Mouse (Mus musculus) midbrain, embryonic 15.5 days (tissue): ENCODE measurements around the gene Wnk1. TPM values are rescaled to one million over a fixed set of nuclear protein-coding genes. Genes with fewer than 3 reads are reported as not detected.

ENCODE experiments used
- ATAC-seq: fragments of 200-750 bp; cut with Nextera tagmentation; replicated peaks from 2 replicates; pipeline ENCODE4 v1.8.0; 2017; ENCODE audit warnings: moderate TSS enrichment
- H3K27ac ChIP-seq: fragments of 300-500 bp; sonication (generic); 2 replicates; pipeline ENCODE4 v1.5.1; 2015; ENCODE audit warnings: mild to moderate bottlenecking, inconsistent platforms
- H3K27me3 ChIP-seq: fragments of 300-500 bp; sonication (generic); replicated peaks from 2 replicates; pipeline ENCODE4 v1.6.1; 2015; ENCODE audit warnings: inconsistent platforms
- H3K36me3 ChIP-seq: fragments of 300-500 bp; sonication (generic); replicated peaks from 2 replicates; pipeline ENCODE4 v1.6.1; 2015; ENCODE audit warnings: inconsistent platforms
- H3K4me1 ChIP-seq: fragments of 300-500 bp; sonication (generic); 2 replicates; pipeline ENCODE4 v1.6.1; 2015; ENCODE audit warnings: inconsistent platforms
- H3K4me2 ChIP-seq: fragments of 300-500 bp; sonication (generic); 2 replicates; pipeline ENCODE4 v1.6.1; 2015; ENCODE audit warnings: inconsistent platforms, mild to moderate bottlenecking, moderate library complexity
- H3K4me3 ChIP-seq: fragments of 300-500 bp; sonication (generic); 2 replicates; pipeline ENCODE4 v1.5.1; 2015; ENCODE audit warnings: mild to moderate bottlenecking, inconsistent platforms
- H3K9ac ChIP-seq: fragments of 300-500 bp; sonication (generic); 2 replicates; pipeline ENCODE4 v1.6.1; 2015; ENCODE audit warnings: mild to moderate bottlenecking, inconsistent platforms
- H3K9me3 ChIP-seq: fragments of 300-500 bp; sonication (generic); 2 replicates; pipeline ENCODE4 v1.6.1; 2016; ENCODE audit warnings: inconsistent platforms
- WGBS: fragments of 180-500 bp; shearing (Covaris S2); methylation state at CpG from one replicate; pipeline ENCODE4 v1.1.7; 2015; ENCODE audit warnings: mixed read lengths; 5-methylcytosine and 5-hydroxymethylcytosine counted together
- polyA plus RNA-seq: library from polyadenylated mRNA; unstranded; fragments of >200 nt; fragmentation: Nextera tagmentation; extraction: Ambion mirVana; gene quantifications from 2 replicates; pipeline ENCODE4 v1.2.1, GENCODE M21; 2015

Wnk1 gene
- polyA plus RNA-seq, 1 experiment from 2014 or later = 50.8 TPM

DNA sequence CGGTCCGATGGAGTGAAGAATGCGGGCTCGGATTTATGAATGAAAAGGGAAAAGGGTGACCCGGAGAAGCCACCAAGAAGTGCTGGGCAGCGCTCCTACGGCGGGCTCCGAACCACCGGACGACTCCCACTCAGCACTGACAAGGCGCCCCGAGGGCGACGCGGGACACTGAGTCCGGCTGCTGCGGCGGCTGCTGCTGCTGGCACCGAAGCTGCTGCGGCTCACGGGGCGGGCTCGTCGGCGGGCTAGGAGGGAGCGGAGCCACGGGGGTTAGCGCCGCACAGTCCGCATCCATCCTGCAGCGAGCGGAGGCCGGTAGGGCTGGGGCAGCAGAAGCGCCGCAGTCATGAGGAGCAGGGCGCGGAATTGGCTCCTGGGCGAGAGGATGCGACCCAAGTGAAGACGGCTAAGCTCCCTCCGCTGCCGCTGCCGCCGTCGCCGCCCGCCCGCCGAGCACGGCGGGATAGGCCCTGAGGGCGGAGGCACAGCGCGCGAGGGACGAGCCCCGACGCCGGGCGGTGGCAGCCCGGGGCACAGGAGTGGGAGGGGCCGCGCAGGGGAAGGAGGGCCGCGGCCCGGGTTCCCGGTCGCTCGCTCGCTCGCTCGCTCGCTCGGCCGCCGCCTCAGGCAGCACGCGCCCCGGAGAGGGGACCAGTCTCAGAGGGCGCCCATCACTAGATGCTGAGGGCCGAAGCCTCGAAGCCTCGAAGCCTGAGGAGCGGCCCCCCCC is 671 bp downstream of the Wnk1 start:
- Histone ChIP-seq H3K9me3 (no peaks in the 10 kb centered on the region), H3K4me2 (peak overlapping the region; percentile 89), H3K27ac (peak overlapping the region; percentile 97), H3K4me3 (peak overlapping the region; percentile 82), H3K9ac (peak overlapping the region; percentile 78), H3K27me3 (no peaks in the 10 kb centered on the region), H3K36me3 (no peaks in the 10 kb centered on the region), H3K4me1 (peaks cover 32% of the 10 kb centered on the region)
- ATAC-seq = peak; percentile 38
- under 1% methylated on average over 81 of the region's 85 CpGs for WGBS

DNA sequence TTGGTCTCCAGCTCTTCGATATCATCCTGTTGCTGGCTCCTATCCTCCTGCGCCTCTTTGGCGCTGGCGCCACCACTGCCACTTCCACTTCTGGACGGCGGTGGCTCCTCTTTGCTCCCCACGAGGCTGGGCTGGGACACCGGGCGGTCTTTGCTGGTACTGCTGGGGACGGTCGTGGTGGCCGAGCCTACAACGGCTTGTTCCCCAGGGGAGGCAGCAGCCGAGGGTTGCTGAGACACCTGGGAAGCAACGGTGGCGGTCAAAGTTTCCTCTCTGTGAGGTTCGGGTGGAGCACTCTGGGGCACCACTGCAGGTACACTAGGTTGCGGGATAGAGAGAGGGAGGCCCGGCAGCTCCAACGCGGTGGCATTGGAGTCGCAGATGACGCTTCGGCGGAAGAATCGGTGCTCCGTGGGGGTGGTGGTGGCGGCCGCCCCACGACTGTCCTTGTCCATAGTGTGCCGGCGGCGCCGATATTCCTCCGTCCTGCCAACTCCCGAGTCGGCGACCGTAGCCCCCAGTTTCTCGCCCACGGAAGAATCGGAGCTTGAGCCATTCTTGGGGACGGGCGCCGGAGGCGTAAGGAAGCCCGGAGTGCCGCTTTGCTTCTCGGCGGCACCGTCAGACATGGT is 1.4 kb downstream of the Wnk1 start:
- peak overlapping the region; percentile 97 for H3K27ac ChIP-seq
- H3K4me3 ChIP-seq = peak overlapping the region; percentile 82
- ATAC-seq = 0 out of 2 replicates have a peak, but pooled peaks have one; percentile 2
- under 1% methylated on average over 51 of the region's 51 CpGs for WGBS
- H3K4me1 ChIP-seq = peaks cover 37% of the 10 kb centered on the region
- H3K27me3 ChIP-seq = no peaks in the 10 kb centered on the region
- H3K9ac ChIP-seq = peak overlapping the region; percentile 78
- no peaks in the 10 kb centered on the region for H3K9me3 ChIP-seq
- H3K4me2 ChIP-seq = peak overlapping the region; percentile 89
- H3K36me3 ChIP-seq = no peaks in the 10 kb centered on the region

- H3K27me3 ChIP-seq = no peaks in the 10 kb centered on the region
- H3K27ac ChIP-seq = no peak overlapping the region
- H3K36me3 ChIP-seq = no peaks in the 10 kb centered on the region
- no peak overlapping the region for H3K4me3 ChIP-seq
- H3K9me3 ChIP-seq = no peaks in the 10 kb centered on the region
- H3K4me2 ChIP-seq = no peak overlapping the region
- H3K9ac ChIP-seq = no peak overlapping the region
- no peaks in the 10 kb centered on the region for H3K4me1 ChIP-seq
- no peak for ATAC-seq
These were observed 13.9 kb downstream of the Wnk1 start for GRCm38 (mm10) chr6:120024577-120024976.

GRCm38 (mm10) chr6:120023746-120024145 is 14.7 kb downstream of the Wnk1 start:
- 83% methylated on average over 1 of the region's 1 CpGs for WGBS
- no peak for ATAC-seq

DNA sequence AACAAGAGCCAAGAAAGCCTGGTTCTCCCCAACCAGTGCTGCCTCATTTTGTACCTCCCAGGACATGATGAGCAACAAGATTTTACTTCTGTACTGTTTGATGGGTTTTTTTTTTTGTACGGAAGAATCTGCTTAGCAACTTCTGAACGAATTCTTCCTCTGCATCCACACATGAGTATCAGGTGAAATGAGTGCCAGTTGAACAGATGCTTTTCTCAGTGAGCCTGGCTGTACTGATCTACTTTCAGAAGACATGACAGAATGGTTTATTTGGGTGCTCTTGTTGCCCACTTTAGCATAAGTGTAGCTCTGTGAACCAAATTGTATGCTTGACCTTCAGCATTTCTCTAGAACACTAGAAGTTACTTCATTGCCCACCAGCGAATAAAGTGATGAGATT is 16.4 kb downstream of the Wnk1 start:
- H3K9ac ChIP-seq = no peak overlapping the region
- H3K4me1 ChIP-seq = peaks cover 4% of the 10 kb centered on the region; the same call in 1 of the 2 replicates
- ATAC-seq = no peak
- H3K27me3 ChIP-seq = no peaks in the 10 kb centered on the region
- H3K4me3 ChIP-seq = no peak overlapping the region
- H3K27ac ChIP-seq = no peak overlapping the region
- 97% methylated on average over 3 of the region's 3 CpGs for whole genome bisulfite sequencing
- no peaks in the 10 kb centered on the region for H3K9me3 ChIP-seq
- H3K4me2 ChIP-seq = no peak overlapping the region
- no peaks in the 10 kb centered on the region for H3K36me3 ChIP-seq

More at GRCm38 (mm10) chr6:120023746-120024145, 14.7 kb downstream of the Wnk1 start:
- Histone ChIP-seq H3K9me3 (no peaks in the 10 kb centered on the region), H3K4me2 (no peak overlapping the region), H3K9ac (no peak overlapping the region), H3K36me3 (no peaks in the 10 kb centered on the region), H3K4me3 (no peak overlapping the region), H3K27ac (no peak overlapping the region), H3K4me1 (peaks cover 4% of the 10 kb centered on the region; the same call in 1 of the 2 replicates), H3K27me3 (no peaks in the 10 kb centered on the region)

DNA sequence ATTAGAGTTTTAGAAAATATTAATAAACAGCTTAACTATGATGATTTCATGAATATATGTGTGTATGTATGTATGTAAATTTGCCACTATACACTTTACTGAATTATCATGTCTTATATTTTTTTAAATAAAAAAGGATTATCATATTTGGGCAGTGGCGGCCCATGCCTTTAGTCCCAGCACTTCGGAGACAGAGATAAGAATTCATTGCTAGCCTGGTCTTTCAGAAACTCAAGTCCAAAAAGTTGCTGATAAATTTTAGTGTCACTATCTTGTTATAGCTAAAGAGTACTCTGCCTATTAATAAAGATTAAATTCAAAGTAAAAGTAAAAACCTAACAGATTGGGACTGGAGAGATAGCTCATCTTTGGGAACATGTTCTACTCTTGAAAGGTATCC is 18.8 kb downstream of the Wnk1 start:
- WGBS = 94% methylated on average over 2 of the region's 2 CpGs

DNA sequence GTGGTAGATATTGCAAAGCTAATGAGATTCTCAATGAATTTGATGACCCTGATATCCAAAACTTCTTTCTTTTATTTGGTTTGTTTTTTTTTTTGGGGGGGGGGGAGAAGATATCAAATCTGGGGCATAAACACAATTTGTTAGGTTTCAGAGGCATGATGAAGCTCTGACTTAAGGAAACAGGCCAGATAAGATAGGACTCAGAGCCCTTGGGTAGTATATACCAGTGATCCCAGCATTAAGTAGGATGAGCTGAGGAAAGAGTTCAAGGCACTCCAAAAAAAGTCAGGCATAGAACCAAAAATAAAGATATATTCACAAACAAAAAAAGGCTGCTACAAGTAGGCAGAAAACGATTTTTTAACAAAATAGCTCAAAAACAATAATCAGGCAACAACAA is 25.3 kb downstream of the Wnk1 start:
- no peak overlapping the region for H3K9ac ChIP-seq
- H3K27ac ChIP-seq = no peak overlapping the region
- H3K4me3 ChIP-seq = no peak overlapping the region
- ATAC-seq = no peak
- WGBS = 93% methylated on average over 1 of the region's 1 CpGs
- H3K9me3 ChIP-seq = no peaks in the 10 kb centered on the region
- no peaks in the 10 kb centered on the region for H3K4me1 ChIP-seq
- no peak overlapping the region for H3K4me2 ChIP-seq
- no peaks in the 10 kb centered on the region for H3K27me3 ChIP-seq
- no peaks in the 10 kb centered on the region for H3K36me3 ChIP-seq

More for the DNA sequence above, 18.8 kb downstream of the Wnk1 start:
- Histone ChIP-seq H3K4me1 (peaks cover 4% of the 10 kb centered on the region; the same call in 1 of the 2 replicates), H3K9ac (no peak overlapping the region), H3K9me3 (no peaks in the 10 kb centered on the region), H3K27ac (no peak overlapping the region), H3K36me3 (no peaks in the 10 kb centered on the region), H3K4me3 (no peak overlapping the region), H3K4me2 (no peak overlapping the region), H3K27me3 (no peaks in the 10 kb centered on the region)
- no peak for ATAC-seq

DNA sequence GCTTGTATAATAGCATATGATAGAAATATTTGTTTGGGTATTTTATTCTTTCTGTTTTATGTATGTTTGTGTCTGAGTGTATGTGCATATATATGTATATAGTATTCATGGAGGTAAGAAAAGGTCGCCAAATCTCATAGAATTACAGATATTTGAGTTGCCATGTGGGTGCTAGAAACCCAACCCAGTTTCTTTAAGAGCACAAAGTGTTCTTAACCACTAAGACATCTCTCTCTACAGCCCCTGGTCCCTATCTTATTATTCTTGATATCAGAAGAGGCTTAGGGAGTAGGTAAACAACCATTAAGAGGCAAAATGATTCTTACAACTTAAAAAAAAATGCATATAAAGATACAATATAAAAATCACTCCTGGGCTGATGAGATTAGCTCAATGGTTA is 27.0 kb downstream of the Wnk1 start:
- H3K9me3 ChIP-seq = no peaks in the 10 kb centered on the region
- no peaks in the 10 kb centered on the region for H3K4me1 ChIP-seq
- H3K4me2 ChIP-seq = no peak overlapping the region
- H3K27ac ChIP-seq = no peak overlapping the region
- no peak overlapping the region for H3K4me3 ChIP-seq
- H3K36me3 ChIP-seq = no peaks in the 10 kb centered on the region
- 95% methylated on average over 1 of the region's 1 CpGs for WGBS
- no peaks in the 10 kb centered on the region for H3K27me3 ChIP-seq
- ATAC-seq = no peak
- no peak overlapping the region for H3K9ac ChIP-seq

GRCm38 (mm10) chr6:120011001-120011400 is 27.5 kb downstream of the Wnk1 start:
- ATAC-seq = no peak
- no peaks in the 10 kb centered on the region for H3K4me1 ChIP-seq
- H3K9ac ChIP-seq = no peak overlapping the region
- WGBS = 79% methylated on average over 1 of the region's 1 CpGs
- no peaks in the 10 kb centered on the region for H3K9me3 ChIP-seq
- no peak overlapping the region for H3K4me3 ChIP-seq
- no peak overlapping the region for H3K4me2 ChIP-seq
- H3K36me3 ChIP-seq = no peaks in the 10 kb centered on the region
- no peaks in the 10 kb centered on the region for H3K27me3 ChIP-seq
- no peak overlapping the region for H3K27ac ChIP-seq

GRCm38 (mm10) chr6:120010535-120010934 is 27.9 kb downstream of the Wnk1 start:
- ATAC-seq = no peak
- Histone ChIP-seq H3K27me3 (no peaks in the 10 kb centered on the region), H3K4me1 (no peaks in the 10 kb centered on the region), H3K4me3 (no peak overlapping the region), H3K4me2 (no peak overlapping the region), H3K36me3 (no peaks in the 10 kb centered on the region), H3K9ac (no peak overlapping the region), H3K27ac (no peak overlapping the region), H3K9me3 (no peaks in the 10 kb centered on the region)

DNA sequence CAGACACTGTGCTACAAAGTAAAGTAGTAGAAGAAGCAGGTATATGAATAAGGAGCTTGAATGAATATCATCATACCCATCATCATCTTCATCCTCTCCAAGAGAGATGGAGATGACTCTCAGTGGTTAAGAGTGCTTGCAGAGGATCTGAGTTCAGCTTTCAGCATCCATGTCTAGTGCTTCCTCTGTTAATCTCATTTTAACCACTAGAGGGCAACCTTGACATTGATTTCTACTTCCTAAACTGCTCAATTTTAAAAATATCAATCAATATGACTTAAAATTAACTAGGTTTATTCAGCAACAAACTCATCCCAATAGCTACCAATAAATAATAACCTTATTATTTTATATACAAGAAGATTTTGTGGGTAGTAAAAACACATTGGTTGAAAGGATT is 36.8 kb downstream of the Wnk1 start:
- H3K4me2 ChIP-seq = no peak overlapping the region
- H3K4me1 ChIP-seq = no peaks in the 10 kb centered on the region
- no peaks in the 10 kb centered on the region for H3K9me3 ChIP-seq
- no peak for ATAC-seq
- H3K9ac ChIP-seq = no peak overlapping the region
- no peaks in the 10 kb centered on the region for H3K36me3 ChIP-seq
- no peaks in the 10 kb centered on the region for H3K27me3 ChIP-seq
- no peak overlapping the region for H3K4me3 ChIP-seq
- H3K27ac ChIP-seq = no peak overlapping the region

- Histone ChIP-seq H3K9ac (no peak overlapping the region), H3K27ac (no peak overlapping the region), H3K4me1 (no peaks in the 10 kb centered on the region), H3K4me3 (no peak overlapping the region), H3K9me3 (no peaks in the 10 kb centered on the region), H3K27me3 (no peaks in the 10 kb centered on the region), H3K36me3 (no peaks in the 10 kb centered on the region), H3K4me2 (no peak overlapping the region)
- 93% methylated on average over 1 of the region's 1 CpGs for WGBS
- ATAC-seq = no peak
These were observed 42.0 kb downstream of the Wnk1 start for GRCm38 (mm10) chr6:119996480-119996879.
